Mouse (Mus musculus): ENCODE results near the gene Acot13. TPM values are rescaled to one million over a fixed set of nuclear protein-coding genes. Genes with fewer than 3 reads are reported as not detected.

Gene Acot13
- total RNA-seq, 2 experiments from 2014 or later = 40.4 to 46.1 TPM

- no peak for ATAC-seq (replicated peaks; ENCODE audit: poor library complexity, severe bottlenecking)
Observed at GRCm38 (mm10) chr13:24832131-24832810, 931 bp upstream of the Acot13 start.

- ATAC-seq (replicated peaks; ENCODE audit: poor library complexity, severe bottlenecking) = no peak
Observed at GRCm38 (mm10) chr13:24830756-24831352, 486 bp downstream of the Acot13 start.

GRCm38 (mm10) chr13:24826116-24826515, 5.2 kb downstream of the Acot13 start:
- no peak for ATAC-seq (replicated peaks; ENCODE audit: poor library complexity, severe bottlenecking)

GRCm38 (mm10) chr13:24825587-24825986, 5.8 kb downstream of the Acot13 start:
- no peak for ATAC-seq (replicated peaks; ENCODE audit: poor library complexity, severe bottlenecking)

- no peak for ATAC-seq (replicated peaks; ENCODE audit: poor library complexity, severe bottlenecking)
Observed at GRCm38 (mm10) chr13:24824647-24825046, 6.7 kb downstream of the Acot13 start.

GRCm38 (mm10) chr13:24822663-24823343, 8.5 kb downstream of the Acot13 start:
- ATAC-seq (replicated peaks; ENCODE audit: poor library complexity, severe bottlenecking) = no peak

GRCm38 (mm10) chr13:24819931-24820330, 11.4 kb downstream of the Acot13 start:
- no peak for ATAC-seq (replicated peaks; ENCODE audit: poor library complexity, severe bottlenecking)

GRCm38 (mm10) chr13:24816125-24817092, 14.9 kb downstream of the Acot13 start:
- peak; percentile 28 for ATAC-seq (replicated peaks; ENCODE audit: poor library complexity, severe bottlenecking)

- no peak for ATAC-seq (replicated peaks; ENCODE audit: poor library complexity, severe bottlenecking)
Observed at GRCm38 (mm10) chr13:24814616-24815015, 16.7 kb downstream of the Acot13 start.

GRCm38 (mm10) chr13:24812521-24812920, 18.8 kb downstream of the Acot13 start:
- no peak for ATAC-seq (replicated peaks; ENCODE audit: poor library complexity, severe bottlenecking)

GRCm38 (mm10) chr13:24806079-24806478, 25.3 kb downstream of the Acot13 start:
- no peak for ATAC-seq (replicated peaks; ENCODE audit: poor library complexity, severe bottlenecking)

- no peak for ATAC-seq (replicated peaks; ENCODE audit: poor library complexity, severe bottlenecking)
Observed at GRCm38 (mm10) chr13:24803196-24803595, 28.1 kb downstream of the Acot13 start.

GRCm38 (mm10) chr13:24802131-24802691, 29.1 kb downstream of the Acot13 start:
- peak; percentile 40 for ATAC-seq (replicated peaks; ENCODE audit: poor library complexity, severe bottlenecking)

- peak; percentile 60 for ATAC-seq (replicated peaks; ENCODE audit: poor library complexity, severe bottlenecking)
Observed at GRCm38 (mm10) chr13:24801308-24801921, 29.9 kb downstream of the Acot13 start, which contains the start of gene BC005537. Gene BC005537 (plus strand): TSS chr13:24801657.

- peak; percentile 77 for ATAC-seq (replicated peaks; ENCODE audit: poor library complexity, severe bottlenecking)
Observed at GRCm38 (mm10) chr13:24800674-24801307, 30.5 kb downstream of the Acot13 start.

- peak; percentile 4 for ATAC-seq (replicated peaks; ENCODE audit: poor library complexity, severe bottlenecking)
Observed at GRCm38 (mm10) chr13:24799925-24800673, 31.2 kb downstream of the Acot13 start.

GRCm38 (mm10) chr13:24799378-24799777, 32.0 kb downstream of the Acot13 start:
- no peak for ATAC-seq (replicated peaks; ENCODE audit: poor library complexity, severe bottlenecking)

- no peak for ATAC-seq (replicated peaks; ENCODE audit: poor library complexity, severe bottlenecking)
Observed at GRCm38 (mm10) chr13:24798686-24799085, 32.7 kb downstream of the Acot13 start.
